Mouse (Mus musculus) stomach, embryonic 16.5 days (tissue): Measurements from ENCODE around the gene Adamts17. TPM values are rescaled to one million over a fixed set of nuclear protein-coding genes. Genes with fewer than 3 reads are reported as not detected.

ENCODE experiments used
- ATAC-seq: fragments of 200-750 bp; cut with Nextera tagmentation; 2 replicates; pipeline ENCODE4 v1.8.0; 2017; ENCODE audit warnings: moderate number of reproducible peaks, moderate TSS enrichment; ENCODE audit not compliant: insufficient read depth, low FRiP score
- H3K27ac ChIP-seq: fragments of 300-500 bp; sonication (generic); 2 replicates; pipeline ENCODE4 v1.5.1; 2014; ENCODE audit warnings: low read length
- H3K27me3 ChIP-seq: fragments of 300-500 bp; sonication (generic); 2 replicates; pipeline ENCODE4 v1.6.1; 2014; ENCODE audit warnings: low read length, control low read depth, mixed read lengths; ENCODE audit not compliant: control insufficient read depth, insufficient read depth
- H3K36me3 ChIP-seq: fragments of 300-500 bp; sonication (generic); 2 replicates; pipeline ENCODE4 v1.6.1; 2014; ENCODE audit warnings: low read length; ENCODE audit not compliant: control insufficient read depth, insufficient read depth
- H3K4me1 ChIP-seq: fragments of 300-500 bp; sonication (generic); 2 replicates; pipeline ENCODE4 v1.6.1; 2014; ENCODE audit warnings: low read length, control low read depth, mixed read lengths; ENCODE audit not compliant: control insufficient read depth, insufficient read depth
- H3K4me2 ChIP-seq: fragments of 300-500 bp; sonication (generic); 2 replicates; pipeline ENCODE4 v1.6.1; 2014; ENCODE audit warnings: low read depth, low read length, mixed read lengths
- H3K4me3 ChIP-seq: fragments of 300-500 bp; sonication (generic); replicated peaks from 2 replicates; pipeline ENCODE4 v1.5.1; 2014; ENCODE audit warnings: mild to moderate bottlenecking, low read length
- H3K9ac ChIP-seq: fragments of 300-500 bp; sonication (generic); 2 replicates; pipeline ENCODE4 v1.6.1; 2014; ENCODE audit warnings: low read length
- H3K9me3 ChIP-seq: fragments of 300-500 bp; sonication (generic); replicated peaks from 2 replicates; pipeline ENCODE4 v1.6.1; 2016; ENCODE audit warnings: low read length, control low read depth; ENCODE audit not compliant: control insufficient read depth
- WGBS: fragments of 180-500 bp; shearing (Covaris S2); extraction: QIAGEN DNeasy Blood & Tissue Kit; methylation state at CpG from one replicate; pipeline ENCODE4 v1.1.7; 2014; 5-methylcytosine and 5-hydroxymethylcytosine counted together
- polyA plus RNA-seq: library from polyadenylated mRNA; unstranded; fragments of >200 nt; fragmentation: Nextera tagmentation; extraction: Ambion mirVana; gene quantifications from 2 replicates; pipeline ENCODE4 v1.2.1, GENCODE M21; 2015

The Adamts17 gene
- polyA plus RNA-seq, 1 experiment from 2014 or later: 5.3 TPM

DNA sequence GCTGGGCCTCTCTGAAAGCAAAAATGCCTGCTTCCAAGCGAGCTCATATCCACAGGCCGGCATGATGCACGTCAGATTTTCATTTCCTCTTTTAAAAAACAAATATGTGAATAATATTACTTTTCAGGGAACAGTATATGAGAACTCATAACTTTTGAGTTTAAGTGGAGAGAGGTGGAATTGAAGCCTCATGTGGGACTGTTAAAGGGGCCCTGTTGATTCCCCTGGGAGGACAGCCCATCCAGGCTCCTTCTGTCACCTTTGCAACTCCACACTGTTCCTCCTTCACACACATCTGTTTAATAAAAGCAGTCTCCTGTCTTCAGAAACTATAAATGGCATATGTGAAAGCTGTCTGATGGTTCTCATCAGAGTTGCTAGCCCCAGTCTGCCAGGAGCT is 275.5 kb downstream of the Adamts17 start:
- Histone ChIP-seq H3K9ac (no peak overlapping the region), H3K4me3 (no peak overlapping the region), H3K4me1 (no peaks in the 10 kb centered on the region), H3K4me2 (no peak overlapping the region), H3K9me3 (no peaks in the 10 kb centered on the region), H3K36me3 (no peaks in the 10 kb centered on the region), H3K27me3 (no peaks in the 10 kb centered on the region), H3K27ac (no peak overlapping the region)
- ATAC-seq: no peak
- WGBS: 83% methylated on average over 3 of the region's 3 CpGs

GRCm38 (mm10) chr7:67135140-67135539 is 295.6 kb downstream of the Adamts17 start:
- no peak overlapping the region for H3K27ac ChIP-seq
- no peaks in the 10 kb centered on the region for H3K27me3 ChIP-seq
- no peaks in the 10 kb centered on the region for H3K36me3 ChIP-seq
- no peaks in the 10 kb centered on the region for H3K9me3 ChIP-seq
- H3K4me3 ChIP-seq: no peak overlapping the region
- no peak overlapping the region for H3K4me2 ChIP-seq
- no peak overlapping the region for H3K9ac ChIP-seq
- WGBS: 54% methylated on average over 2 of the region's 2 CpGs
- ATAC-seq: no peak
- no peaks in the 10 kb centered on the region for H3K4me1 ChIP-seq

DNA sequence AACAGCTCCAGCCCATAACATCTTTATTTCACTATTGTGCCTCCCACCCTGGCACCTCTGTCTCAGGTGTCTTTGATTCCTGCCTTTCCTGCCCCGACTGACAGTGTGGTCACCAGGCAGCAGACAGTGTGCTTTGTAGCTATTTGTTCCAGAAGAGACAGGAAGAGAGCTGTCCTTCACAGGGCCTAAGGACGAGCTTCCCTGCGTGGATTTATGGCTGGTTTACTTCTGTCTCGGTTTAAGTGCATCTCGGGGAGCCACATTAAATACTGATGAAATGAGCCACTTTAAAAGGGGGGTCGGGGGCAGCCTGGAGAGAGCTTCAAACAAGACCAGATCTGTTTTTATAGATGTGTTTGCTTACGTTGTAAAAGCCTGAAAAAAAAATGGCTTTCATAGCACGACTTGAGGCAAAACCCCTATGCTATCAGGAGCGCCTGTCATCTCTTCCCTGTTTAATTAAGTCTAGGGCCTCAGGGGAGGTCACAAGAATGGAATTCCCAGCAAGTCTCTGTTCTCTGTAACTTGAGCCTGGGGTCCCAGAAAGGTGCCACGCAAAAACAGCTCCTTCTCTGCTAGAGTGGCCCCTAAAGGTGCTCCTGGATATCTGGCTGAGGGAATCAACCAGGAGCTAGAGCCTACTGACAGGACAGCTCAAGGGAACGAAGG is 302.9 kb downstream of the Adamts17 start:
- Histone ChIP-seq H3K9ac (0 out of 2 replicates have a peak overlapping the region, but pooled peaks have one; percentile 3), H3K4me3 (no peak overlapping the region), H3K4me1 (peaks cover 18% of the 10 kb centered on the region), H3K9me3 (no peaks in the 10 kb centered on the region), H3K36me3 (no peaks in the 10 kb centered on the region), H3K27me3 (no peaks in the 10 kb centered on the region), H3K4me2 (no peak overlapping the region), H3K27ac (no peak overlapping the region)
- ATAC-seq: no peak
- WGBS: 21% methylated on average over 11 of the region's 11 CpGs

GRCm38 (mm10) chr7:67145748-67146147 is 306.2 kb downstream of the Adamts17 start:
- peak overlapping the region; percentile 77 for H3K27ac ChIP-seq
- ATAC-seq: peak; percentile 61; the same call in 1 of the 2 replicates
- WGBS: 47% methylated on average over 7 of the region's 7 CpGs
- H3K4me3 ChIP-seq: no peak overlapping the region
- peaks cover 18% of the 10 kb centered on the region for H3K4me1 ChIP-seq
- H3K36me3 ChIP-seq: no peaks in the 10 kb centered on the region
- no peak overlapping the region for H3K9ac ChIP-seq
- no peaks in the 10 kb centered on the region for H3K9me3 ChIP-seq
- H3K27me3 ChIP-seq: no peaks in the 10 kb centered on the region
- H3K4me2 ChIP-seq: no peak overlapping the region

GRCm38 (mm10) chr7:67146151-67146550 is 306.6 kb downstream of the Adamts17 start:
- 58% methylated on average over 6 of the region's 6 CpGs for WGBS

DNA sequence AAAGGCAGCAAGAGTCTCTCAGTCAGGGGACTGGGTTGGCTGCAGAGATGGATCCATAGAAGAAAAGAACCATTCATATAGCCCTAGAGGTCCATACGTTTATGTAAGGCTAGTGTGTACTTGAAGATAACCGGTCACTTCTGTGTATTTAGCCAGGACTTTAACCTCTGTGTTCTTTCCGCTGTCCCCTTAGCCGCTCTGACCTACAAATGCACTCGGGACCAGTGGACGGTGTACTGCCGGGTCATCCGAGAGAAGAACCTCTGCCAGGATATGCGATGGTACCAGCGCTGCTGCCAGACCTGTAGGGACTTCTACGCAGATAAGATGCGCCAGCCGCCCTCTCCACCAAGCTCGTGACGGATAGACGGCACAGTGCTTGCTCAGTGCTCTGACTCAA is 310.2 kb downstream of the Adamts17 start:
- H3K4me1 ChIP-seq: peaks cover 8% of the 10 kb centered on the region
- no peaks in the 10 kb centered on the region for H3K27me3 ChIP-seq
- no peak overlapping the region for H3K4me2 ChIP-seq
- ATAC-seq: no peak
- H3K4me3 ChIP-seq: no peak overlapping the region
- 81% methylated on average over 16 of the region's 16 CpGs for WGBS
- H3K36me3 ChIP-seq: no peaks in the 10 kb centered on the region
- H3K9ac ChIP-seq: no peak overlapping the region
- no peaks in the 10 kb centered on the region for H3K9me3 ChIP-seq
- no peak overlapping the region for H3K27ac ChIP-seq

More at GRCm38 (mm10) chr7:67146151-67146550, 306.6 kb downstream of the Adamts17 start:
- peak overlapping the region; percentile 77 for H3K27ac ChIP-seq
- ATAC-seq: no peak
- H3K4me1 ChIP-seq: peaks cover 18% of the 10 kb centered on the region
- H3K4me3 ChIP-seq: no peak overlapping the region
- no peaks in the 10 kb centered on the region for H3K36me3 ChIP-seq
- H3K9me3 ChIP-seq: no peaks in the 10 kb centered on the region
- no peak overlapping the region for H3K9ac ChIP-seq
- no peak overlapping the region for H3K4me2 ChIP-seq
- H3K27me3 ChIP-seq: no peaks in the 10 kb centered on the region

- Histone ChIP-seq H3K27me3 (no peaks in the 10 kb centered on the region), H3K4me3 (no peak overlapping the region), H3K9me3 (no peaks in the 10 kb centered on the region), H3K4me2 (no peak overlapping the region), H3K36me3 (no peaks in the 10 kb centered on the region), H3K27ac (no peak overlapping the region), H3K4me1 (no peaks in the 10 kb centered on the region), H3K9ac (no peak overlapping the region)
- ATAC-seq: no peak
- WGBS: 26% methylated on average over 3 of the region's 3 CpGs
Measured at GRCm38 (mm10) chr7:67152626-67153025, 313.1 kb downstream of the Adamts17 start.

DNA sequence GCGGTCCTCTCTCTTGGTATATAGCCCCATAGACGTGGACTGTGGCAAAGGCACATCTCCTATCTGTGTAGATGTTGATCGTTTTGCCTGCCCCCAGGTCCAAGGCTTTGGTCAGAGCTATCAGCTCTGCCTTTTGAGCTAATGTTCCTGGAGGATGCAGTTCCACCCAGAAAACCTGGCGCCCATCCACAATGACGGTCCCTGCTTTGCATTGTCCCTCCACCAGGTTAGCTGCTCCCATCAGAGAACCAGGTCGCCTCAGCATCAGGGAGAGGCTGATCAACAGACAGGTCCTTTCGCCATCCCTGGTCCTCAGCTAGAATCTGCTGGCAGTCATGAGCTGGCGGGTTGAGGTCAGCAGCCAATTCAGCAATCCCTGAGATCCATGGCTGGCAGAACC is 322.6 kb downstream of the Adamts17 start:
- WGBS: 90% methylated on average over 8 of the region's 8 CpGs
- H3K4me2 ChIP-seq: no peak overlapping the region
- no peaks in the 10 kb centered on the region for H3K4me1 ChIP-seq
- no peak for ATAC-seq
- H3K27me3 ChIP-seq: no peaks in the 10 kb centered on the region
- H3K36me3 ChIP-seq: no peaks in the 10 kb centered on the region
- H3K9ac ChIP-seq: no peak overlapping the region
- H3K27ac ChIP-seq: no peak overlapping the region
- H3K4me3 ChIP-seq: no peak overlapping the region
- no peaks in the 10 kb centered on the region for H3K9me3 ChIP-seq

GRCm38 (mm10) chr7:67168288-67168687 is 328.8 kb downstream of the Adamts17 start:
- H3K9ac ChIP-seq: no peak overlapping the region
- H3K27me3 ChIP-seq: no peaks in the 10 kb centered on the region
- no peaks in the 10 kb centered on the region for H3K9me3 ChIP-seq
- no peak for ATAC-seq
- 70% methylated on average over 9 of the region's 9 CpGs for WGBS
- H3K4me2 ChIP-seq: no peak overlapping the region
- H3K4me1 ChIP-seq: no peaks in the 10 kb centered on the region
- no peak overlapping the region for H3K27ac ChIP-seq
- no peaks in the 10 kb centered on the region for H3K36me3 ChIP-seq
- no peak overlapping the region for H3K4me3 ChIP-seq
